Mouse (Mus musculus) liver, embryonic 14.5 days (tissue): ENCODE measurements at regions not wholly inside any gene's neighbourhood (a gene's known extent, or its start where the extent isn't known, plus 50 kb on each side); places are given as distances from the start of the nearest gene placed in this dataset.

Experiments
- CTCF ChIP-seq: IDR thresholded peaks from 2 replicates; pipeline ENCODE4 v1.5.1; 2016; ENCODE audit warnings: antibody characterized with exemption, low read depth, control low read depth
- EP300 ChIP-seq: IDR thresholded peaks from 2 replicates; pipeline ENCODE4 v1.6.1; 2016; ENCODE audit warnings: antibody characterized with exemption, low read depth

DNA sequence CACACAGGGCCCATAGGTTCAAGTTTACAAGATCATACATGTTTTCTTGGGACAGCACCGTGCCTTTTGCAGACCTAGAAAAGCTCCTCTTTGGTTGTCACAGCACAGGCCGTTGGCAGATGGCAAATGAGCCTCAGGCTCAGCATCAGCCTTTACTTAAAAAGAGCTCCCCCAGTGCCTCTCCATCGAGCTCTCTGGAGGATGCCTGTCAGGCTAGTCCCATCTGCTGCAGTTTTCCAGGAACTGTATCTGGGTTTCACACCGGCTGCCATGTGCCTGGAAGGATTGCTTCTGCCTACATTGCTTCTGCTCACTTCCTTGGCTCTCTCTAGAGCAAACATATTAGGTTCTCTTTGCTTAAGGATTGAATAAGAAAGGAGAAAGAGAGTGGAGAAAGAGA is 695.1 kb upstream of the Kirrel3 start:
- TF ChIP-seq CTCF = no peak
- no peak for TF ChIP-seq EP300
